Mouse (Mus musculus) MEL (cell line): ENCODE results near the gene Glce. TPM values are rescaled to one million over a fixed set of nuclear protein-coding genes. Genes with fewer than 3 reads are reported as not detected.
A peak's percentile ranks its signal among the peaks of the same experiment; 100 is the strongest.

Experiments used
- DNase-seq: peaks from one replicate; pipeline ENCODE4 v3.0.0; 2011; ENCODE audit warnings: low read depth, low spot score
- H3K27ac ChIP-seq: 2 replicates; pipeline ENCODE4 v1.5.1; 2012; ENCODE audit warnings: low read depth, mild to moderate bottlenecking, control low read depth, low read length, moderate library complexity; ENCODE audit not compliant: control insufficient read depth
- H3K27me3 ChIP-seq, 2 experiments: fragments of 150-350 bp in 1 of 2; sonication (generic) in 1 of 2; 2 replicates each; pipeline ENCODE4 v1.6.1; 2012; ENCODE audit warnings: low read length in 2 of 2, mild to moderate bottlenecking in 2 of 2, improper control_type of control experiment in 1 of 2, moderate library complexity in 1 of 2; ENCODE audit not compliant: insufficient read depth in 2 of 2, control insufficient read depth in 1 of 2
- H3K36me3 ChIP-seq, 2 experiments: 2 replicates each; pipeline ENCODE4 v1.6.1; 2012 to 2014; ENCODE audit warnings: low read length in 2 of 2, improper control_type of control experiment in 1 of 2, inconsistent platforms in 1 of 2, mild to moderate bottlenecking in 1 of 2; ENCODE audit not compliant: insufficient read depth in 2 of 2, control insufficient read depth in 1 of 2
- H3K4me1 ChIP-seq, 2 experiments: fragments of 150-350 bp in 1 of 2; sonication (generic) in 1 of 2; 2 replicates each; pipeline ENCODE4 v1.6.1; 2012; ENCODE audit warnings: low read length in 2 of 2, improper control_type of control experiment in 1 of 2, mild to moderate bottlenecking in 1 of 2; ENCODE audit not compliant: insufficient read depth in 2 of 2, control insufficient read depth in 1 of 2
- H3K4me3 ChIP-seq, 2 experiments: fragments of 150-350 bp in 1 of 2; sonication (generic) in 1 of 2; 2 replicates each; pipeline ENCODE4 v1.5.1; 2012; ENCODE audit warnings: low read depth in 2 of 2, low read length in 2 of 2, mild to moderate bottlenecking in 2 of 2, moderate library complexity in 2 of 2, control low read depth in 1 of 2, improper control_type of control experiment in 1 of 2; ENCODE audit not compliant: control insufficient read depth in 1 of 2, insufficient read depth in 1 of 2
- H3K79me2 ChIP-seq: 2 replicates; pipeline ENCODE4 v1.6.1; 2012; ENCODE audit warnings: mild to moderate bottlenecking, low read length, moderate library complexity; ENCODE audit not compliant: control insufficient read depth, poor library complexity, insufficient read depth
- H3K9ac ChIP-seq: 2 replicates; pipeline ENCODE4 v1.6.1; 2012; ENCODE audit warnings: low read depth, mild to moderate bottlenecking, control low read depth, low read length, moderate library complexity; ENCODE audit not compliant: control insufficient read depth, poor library complexity, severe bottlenecking
- H3K9me3 ChIP-seq: fragments of 150-350 bp; sonication (generic); replicated peaks from 2 replicates; pipeline ENCODE4 v1.6.1; 2012; ENCODE audit warnings: mild to moderate bottlenecking, low read length, improper control_type of control experiment, moderate library complexity; ENCODE audit not compliant: insufficient read depth
- BHLHE40 ChIP-seq: IDR thresholded peaks from 2 replicates; pipeline ENCODE4 v1.6.1; 2012; ENCODE audit warnings: low read depth, mild to moderate bottlenecking, inconsistent platforms, low read length, improper control_type of control experiment, borderline replicate concordance
- CHD2 ChIP-seq: IDR thresholded peaks from 2 replicates; pipeline ENCODE4 v1.6.1; 2011; ENCODE audit warnings: low read length, improper control_type of control experiment
- CTCF ChIP-seq, 3 experiments: IDR thresholded peaks in 2 of 3; conservative IDR thresholded peaks in 1 of 3; 2 replicates each; pipeline ENCODE4 v1.5.1; 2011 to 2012; ENCODE audit warnings: low read length in 3 of 3, low read depth in 2 of 3, mild to moderate bottlenecking in 2 of 3, improper control_type of control experiment in 1 of 3, inconsistent platforms in 1 of 3, mixed read lengths in 1 of 3, moderate library complexity in 1 of 3; ENCODE audit not compliant: control insufficient read depth in 1 of 3, insufficient read depth in 1 of 3, poor library complexity in 1 of 3, severe bottlenecking in 1 of 3
- E2F4 ChIP-seq: IDR thresholded peaks from 2 replicates; pipeline ENCODE4 v1.6.1; 2011; ENCODE audit warnings: low read depth, low read length, improper control_type of control experiment, borderline replicate concordance
- ELF1 ChIP-seq: IDR thresholded peaks from 2 replicates; pipeline ENCODE4 v1.6.1; 2014; ENCODE audit warnings: low read depth, mild to moderate bottlenecking, inconsistent platforms, low read length, improper control_type of control experiment, moderate library complexity
- ETS1 ChIP-seq: IDR thresholded peaks from 2 replicates; pipeline ENCODE4 v1.6.1; 2012; ENCODE audit warnings: low read depth, mild to moderate bottlenecking, inconsistent platforms, low read length, improper control_type of control experiment, moderate library complexity
- GABPA ChIP-seq: IDR thresholded peaks from 2 replicates; pipeline ENCODE4 v1.6.1; 2012; ENCODE audit warnings: low read depth, mild to moderate bottlenecking, inconsistent platforms, low read length, improper control_type of control experiment, moderate library complexity
- GATA1 ChIP-seq: IDR thresholded peaks from 2 replicates; pipeline ENCODE4 v1.6.1; 2011; ENCODE audit warnings: low read depth, low read length, improper control_type of control experiment
- HCFC1 ChIP-seq: IDR thresholded peaks from 2 replicates; pipeline ENCODE4 v1.6.1; 2012; ENCODE audit warnings: low read depth, mild to moderate bottlenecking, inconsistent platforms, low read length, improper control_type of control experiment, moderate library complexity
- JUND ChIP-seq: IDR thresholded peaks from 2 replicates; pipeline ENCODE4 v1.6.1; 2011; ENCODE audit warnings: low read depth, mild to moderate bottlenecking, improper control_type of control experiment, low read length
- KAT2A ChIP-seq: conservative IDR thresholded peaks from 2 replicates; pipeline ENCODE4 v1.6.1; 2012; ENCODE audit warnings: low read depth, low read length, improper control_type of control experiment, inconsistent platforms
- MAFK ChIP-seq: IDR thresholded peaks from 2 replicates; pipeline ENCODE4 v1.6.1; 2011; ENCODE audit warnings: low read depth, mild to moderate bottlenecking, low read length, improper control_type of control experiment, borderline replicate concordance
- MAX ChIP-seq: IDR thresholded peaks from 2 replicates; pipeline ENCODE4 v1.6.1; 2011; ENCODE audit warnings: low read length, improper control_type of control experiment
- MAZ ChIP-seq: IDR thresholded peaks from 2 replicates; pipeline ENCODE4 v1.6.1; 2012; ENCODE audit warnings: low read depth, mild to moderate bottlenecking, inconsistent platforms, low read length, improper control_type of control experiment
- MEF2A ChIP-seq: IDR thresholded peaks from 2 replicates; pipeline ENCODE4 v1.6.1; 2014; ENCODE audit warnings: low read depth, mild to moderate bottlenecking, inconsistent platforms, low read length, improper control_type of control experiment; ENCODE audit not compliant: poor library complexity, insufficient replicate concordance, severe bottlenecking; ENCODE audit errors: extremely low read depth
- MXI1 ChIP-seq: IDR thresholded peaks from 2 replicates; pipeline ENCODE4 v1.6.1; 2011; ENCODE audit warnings: mild to moderate bottlenecking, low read depth, low read length, improper control_type of control experiment
- MYC ChIP-seq: IDR thresholded peaks from 2 replicates; pipeline ENCODE4 v1.6.1; 2011; ENCODE audit warnings: low read depth, mild to moderate bottlenecking, low read length, improper control_type of control experiment, moderate library complexity
- NELFE ChIP-seq: IDR thresholded peaks from 2 replicates; pipeline ENCODE4 v1.6.1; 2011; ENCODE audit warnings: low read depth, low read length, improper control_type of control experiment
- NRF1 ChIP-seq: IDR thresholded peaks from 2 replicates; pipeline ENCODE4 v1.6.1; 2014; ENCODE audit warnings: low read depth, mild to moderate bottlenecking, inconsistent platforms, low read length, improper control_type of control experiment, moderate library complexity; ENCODE audit not compliant: poor library complexity, insufficient read depth, severe bottlenecking
- POLR2A ChIP-seq, 2 experiments: IDR thresholded peaks; 2 replicates each; pipeline ENCODE4 v1.6.1; 2011 to 2012; ENCODE audit warnings: low read length in 2 of 2, mild to moderate bottlenecking in 2 of 2, control low read depth in 1 of 2, improper control_type of control experiment in 1 of 2, low read depth in 1 of 2, moderate library complexity in 1 of 2; ENCODE audit not compliant: control insufficient read depth in 1 of 2, insufficient read depth in 1 of 2, poor library complexity in 1 of 2
- POLR2AphosphoS2 ChIP-seq: IDR thresholded peaks from 2 replicates; pipeline ENCODE4 v1.6.1; 2011; ENCODE audit warnings: low read length, improper control_type of control experiment
- POLR2AphosphoS5 ChIP-seq: IDR thresholded peaks from 2 replicates; pipeline ENCODE4 v1.6.1; 2012; ENCODE audit warnings: low read depth, borderline replicate concordance, mild to moderate bottlenecking, inconsistent platforms, low read length, moderate library complexity, mixed read lengths
- RAD21 ChIP-seq: IDR thresholded peaks from 2 replicates; pipeline ENCODE4 v1.6.1; 2011; ENCODE audit warnings: mild to moderate bottlenecking, low read depth, low read length, improper control_type of control experiment
- RCOR1 ChIP-seq: IDR thresholded peaks from 2 replicates; pipeline ENCODE4 v1.6.1; 2012; ENCODE audit warnings: low read depth, mild to moderate bottlenecking, inconsistent platforms, low read length, improper control_type of control experiment
- SMC3 ChIP-seq: IDR thresholded peaks from 2 replicates; pipeline ENCODE4 v1.6.1; 2011; ENCODE audit warnings: low read depth, low read length, improper control_type of control experiment
- TAL1 ChIP-seq: IDR thresholded peaks from 2 replicates; pipeline ENCODE4 v1.6.1; 2012; ENCODE audit warnings: mild to moderate bottlenecking, inconsistent platforms, low read length, moderate library complexity, mixed read lengths
- TBP ChIP-seq: IDR thresholded peaks from 2 replicates; pipeline ENCODE4 v1.8.0; 2011; ENCODE audit warnings: low read depth, low read length, improper control_type of control experiment
- TCF12 ChIP-seq: IDR thresholded peaks from 2 replicates; pipeline ENCODE4 v1.6.1; 2014; ENCODE audit warnings: low read depth, mild to moderate bottlenecking, inconsistent platforms, low read length, improper control_type of control experiment, moderate library complexity
- UBTF ChIP-seq: IDR thresholded peaks from 2 replicates; pipeline ENCODE4 v1.6.1; 2012; ENCODE audit warnings: low read depth, mild to moderate bottlenecking, inconsistent platforms, low read length, improper control_type of control experiment, moderate library complexity, borderline replicate concordance; ENCODE audit not compliant: insufficient read depth
- USF1 ChIP-seq: IDR thresholded peaks from 2 replicates; pipeline ENCODE4 v1.6.1; 2014; ENCODE audit warnings: low read depth, mild to moderate bottlenecking, inconsistent platforms, low read length, improper control_type of control experiment, moderate library complexity
- USF2 ChIP-seq, 2 experiments: IDR thresholded peaks; 2 replicates each; pipeline ENCODE4 v1.6.1; 2011 to 2012; ENCODE audit warnings: improper control_type of control experiment in 2 of 2, low read length in 2 of 2, borderline replicate concordance in 1 of 2, inconsistent platforms in 1 of 2, low read depth in 1 of 2, mild to moderate bottlenecking in 1 of 2; ENCODE audit not compliant: insufficient read depth in 1 of 2
- ZC3H11A ChIP-seq: IDR thresholded peaks from 2 replicates; pipeline ENCODE4 v1.6.1; 2012; ENCODE audit warnings: low read depth, mild to moderate bottlenecking, inconsistent platforms, low read length, improper control_type of control experiment
- ZKSCAN1 ChIP-seq: IDR thresholded peaks from 2 replicates; pipeline ENCODE4 v1.6.1; 2012; ENCODE audit warnings: low read depth, mild to moderate bottlenecking, inconsistent platforms, low read length, improper control_type of control experiment, moderate library complexity
- ZMIZ1 ChIP-seq: IDR thresholded peaks from 2 replicates; pipeline ENCODE4 v1.6.1; 2012; ENCODE audit warnings: low read depth, mild to moderate bottlenecking, inconsistent platforms, low read length, improper control_type of control experiment, moderate library complexity
- ZNF384 ChIP-seq: IDR thresholded peaks from 2 replicates; pipeline ENCODE4 v1.6.1; 2012; ENCODE audit warnings: low read depth, mild to moderate bottlenecking, inconsistent platforms, low read length, improper control_type of control experiment
- polyA plus RNA-seq, 2 experiments: library from polyadenylated mRNA; stranded (reverse) in 1 of 2; unstranded in 1 of 2; fragments of >175 nt in 1 of 2; fragments of >200 nt in 1 of 2; gene quantifications; 2 replicates each; pipeline versions ENCODE4 v1.2.1 to v1.2.4; 2012; ENCODE audit warnings: low replicate concordance in 2 of 2, low read depth in 1 of 2; ENCODE audit not compliant: insufficient read length in 2 of 2, insufficient read depth in 1 of 2, missing spikeins in 1 of 2
- total RNA-seq: library from RNA; depleted of rRNA; stranded (reverse); fragments of 300-350 nt; gene quantifications from 2 replicates; pipeline ENCODE4 v1.2.3, GENCODE M21; 2012; rRNA removed

The Glce gene
- total RNA-seq (11.8 and 12.2 TPM in 2 replicates), polyA plus RNA-seq (1 to 10 TPM in 1 of 2 experiments, not detected in 1; 9.2 TPM)

DNA sequence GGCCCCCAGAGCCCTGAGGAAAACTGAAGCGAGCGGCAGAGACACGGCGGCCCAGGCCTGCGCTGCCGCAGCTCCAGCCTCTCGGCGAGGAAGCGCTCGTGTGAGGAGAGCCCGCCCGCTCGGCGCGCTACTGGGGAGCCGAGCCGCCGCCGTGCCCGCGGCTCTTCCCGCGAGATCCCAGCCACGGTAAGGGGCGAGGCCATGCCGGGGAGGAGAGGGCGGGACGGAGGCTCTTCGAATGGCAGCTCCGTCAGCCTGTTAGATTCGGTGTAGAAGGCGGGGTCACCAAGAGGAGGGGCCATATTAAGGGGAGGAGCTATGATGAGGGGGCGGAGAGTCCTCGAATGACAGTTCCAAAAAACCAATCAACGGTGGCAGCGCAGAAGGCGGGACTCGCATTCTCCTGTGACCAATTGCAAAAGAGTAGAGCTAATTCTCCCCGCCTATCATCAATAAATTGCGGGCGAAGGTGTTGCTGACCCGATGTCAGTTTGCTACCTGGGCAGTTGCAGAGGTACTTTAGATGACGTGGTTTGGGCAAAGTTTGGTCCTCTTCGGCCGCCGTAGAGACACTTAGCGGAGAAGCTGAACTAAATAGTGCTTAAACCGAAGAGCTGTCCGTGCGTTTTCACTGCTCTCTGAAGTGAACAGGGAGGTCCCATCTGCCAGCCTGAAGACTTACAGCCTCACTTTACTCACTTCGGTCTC lies at the start of gene Glce:
Gene Glce, minus strand, starts transcription at position 148 of the 708 bp plus-strand sequence.
- H3K9ac ChIP-seq = peak within 1 kb of the TSS; percentile 96
- peak within 1 kb of the TSS; percentile 92 to 95 for H3K4me3 ChIP-seq
- peak within 1 kb of the TSS; percentile 59 for H3K27ac ChIP-seq
- peaks cover 0 to 28% of the 10 kb centered on the region in 2 experiments; a peak in 2 of 4 replicates for H3K36me3 ChIP-seq
- no peaks in the 10 kb centered on the region for H3K9me3 ChIP-seq
- H3K4me1 ChIP-seq = peaks cover 5 to 22% of the 10 kb centered on the region in 2 experiments; a peak in 2 of 4 replicates
- peaks cover 9% of the 10 kb centered on the region for H3K79me2 ChIP-seq
- DNase-seq = peak; percentile 97
- no peaks in the 10 kb centered on the region for H3K27me3 ChIP-seq
- TF ChIP-seq MYC (no peak), GABPA (no peak), JUND (no peak), BHLHE40 (no peak), MEF2A (0 out of 2 replicates have a peak, but pooled peaks have one; percentile 26), TAL1 (no peak), ZNF384 (no peak), NELFE (peak; percentile 96), CTCF (IDR thresholded peaks at IDR 0.05 in 2 of 3, conservative IDR thresholded peaks at IDR 0.05 in 1 of 3; ENCODE audit: control insufficient read depth in 1 of 3, insufficient read depth in 1 of 3, low read depth in 2 of 3, low read length in 3 of 3, poor library complexity in 1 of 3, severe bottlenecking in 1 of 3) (no peak), UBTF (0 out of 2 replicates have a peak, but pooled peaks have one; percentile 48), NRF1 (no peak), USF1 (no peak), POLR2AphosphoS5 (no peak), ETS1 (0 out of 2 replicates have a peak, but pooled peaks have one; percentile 8), HCFC1 (peak; percentile 60), KAT2A (no peak; the same call in 1 of the 2 replicates), ZC3H11A (no peak), ZKSCAN1 (no peak), E2F4 (peak; percentile 44; the same call in 1 of the 2 replicates), CHD2 (peak; percentile 95), GATA1 (no peak), RAD21 (no peak; the same call in 1 of the 2 replicates), SMC3 (no peak), RCOR1 (no peak; the same call in 1 of the 2 replicates), POLR2A (IDR thresholded peaks at IDR 0.05; ENCODE audit: control insufficient read depth in 1 of 2, insufficient read depth in 1 of 2, low read depth in 1 of 2, low read length in 2 of 2, poor library complexity in 1 of 2) (peak; percentile 89 to 91), TCF12 (peak; percentile 81), MAX (peak; percentile 50; the same call in 1 of the 2 replicates), ELF1 (no peak), USF2 (IDR thresholded peaks at IDR 0.05; ENCODE audit: borderline replicate concordance in 1 of 2, insufficient read depth in 1 of 2, low read depth in 1 of 2, low read length in 2 of 2) (no peak), POLR2AphosphoS2 (peak; percentile 81), TBP (peak; percentile 96), MXI1 (peak; percentile 74), ZMIZ1 (peak; percentile 93), MAFK (no peak), MAZ (no peak)
